Mouse (Mus musculus) midbrain, postnatal 0 days (tissue): ENCODE results near the gene Tex26. TPM values are rescaled to one million over a fixed set of nuclear protein-coding genes. Genes with fewer than 3 reads are reported as not detected.

Experiments used
- ATAC-seq: fragments of 200-750 bp; cut with Nextera tagmentation; 2 replicates; pipeline ENCODE4 v1.8.0; 2017; ENCODE audit warnings: moderate number of reproducible peaks, mild to moderate bottlenecking, moderate TSS enrichment, moderate library complexity; ENCODE audit not compliant: low FRiP score
- DNase-seq: peaks from one replicate; pipeline ENCODE4 v3.0.0-alpha.2; 2015; ENCODE audit warnings: low spot score
- H3K27ac ChIP-seq: fragments of 300-500 bp; sonication (generic); 2 replicates; pipeline ENCODE4 v1.5.1; 2014; ENCODE audit warnings: low read depth, mild to moderate bottlenecking, low read length, mixed read lengths
- H3K27me3 ChIP-seq: fragments of 300-500 bp; sonication (generic); 2 replicates; pipeline ENCODE4 v1.6.1; 2014; ENCODE audit warnings: low read length, control low read depth, mixed read lengths; ENCODE audit not compliant: insufficient read depth
- H3K36me3 ChIP-seq: fragments of 300-500 bp; sonication (generic); 2 replicates; pipeline ENCODE4 v1.6.1; 2014; ENCODE audit warnings: low read length, control low read depth, mixed read lengths; ENCODE audit not compliant: insufficient read depth
- H3K4me1 ChIP-seq: fragments of 300-500 bp; sonication (generic); 2 replicates; pipeline ENCODE4 v1.6.1; 2014; ENCODE audit warnings: mild to moderate bottlenecking, control low read depth, antibody characterized with exemption, low read length, mixed read lengths; ENCODE audit not compliant: insufficient read depth
- H3K4me2 ChIP-seq: fragments of 300-500 bp; sonication (generic); 2 replicates; pipeline ENCODE4 v1.6.1; 2014; ENCODE audit warnings: low read depth, mild to moderate bottlenecking, low read length, mixed read lengths; ENCODE audit not compliant: poor library complexity, severe bottlenecking
- H3K4me3 ChIP-seq: fragments of 300-500 bp; sonication (generic); 2 replicates; pipeline ENCODE4 v1.5.1; 2014; ENCODE audit warnings: low read depth, mild to moderate bottlenecking, low read length, moderate library complexity
- H3K9ac ChIP-seq: fragments of 300-500 bp; sonication (generic); replicated peaks from 2 replicates; pipeline ENCODE4 v1.6.1; 2014; ENCODE audit warnings: mild to moderate bottlenecking, low read length, moderate library complexity, mixed read lengths; ENCODE audit not compliant: poor library complexity, severe bottlenecking
- H3K9me3 ChIP-seq: fragments of 300-500 bp; sonication (generic); 2 replicates; pipeline ENCODE4 v1.6.1; 2016; ENCODE audit warnings: low read length, control low read depth
- CTCF ChIP-seq: IDR thresholded peaks from 2 replicates; pipeline ENCODE4 v1.5.1; 2016; ENCODE audit warnings: antibody characterized with exemption, mild to moderate bottlenecking
- WGBS: fragments of 180-500 bp; shearing (Covaris S2); extraction: QIAGEN DNeasy Blood & Tissue Kit; methylation state at CpG from one replicate; pipeline ENCODE4 v1.1.7; 2014; 5-methylcytosine and 5-hydroxymethylcytosine counted together
- polyA plus RNA-seq: library from polyadenylated mRNA; unstranded; fragments of >200 nt; fragmentation: Nextera tagmentation; extraction: Ambion mirVana; gene quantifications from 2 replicates; pipeline ENCODE4 v1.2.1, GENCODE M21; 2015
- total RNA-seq: library from RNA; depleted of rRNA; stranded (reverse); fragments of >200 nt; gene quantifications from 2 replicates; pipeline ENCODE4 v1.2.3, GENCODE M21; 2014

Gene Tex26
- total and polyA plus RNA-seq, 2 experiments from 2014 or later = 1.4 to 1.9 TPM

GRCm38 (mm10) chr5:149403386-149403785 is 36.1 kb upstream of the Tex26 start:
- Histone ChIP-seq H3K36me3 (no peaks in the 10 kb centered on the region), H3K4me2 (no peak overlapping the region), H3K9ac (no peak overlapping the region), H3K4me3 (no peak overlapping the region), H3K27me3 (no peaks in the 10 kb centered on the region), H3K4me1 (0 out of 2 replicates have a peak, but pooled peaks cover 8% of the 10 kb centered on the region), H3K9me3 (no peaks in the 10 kb centered on the region), H3K27ac (no peak overlapping the region)
- DNase-seq = peak; percentile 72
- 61% methylated on average over 5 of the region's 5 CpGs for WGBS
- no peak for TF ChIP-seq CTCF
- no peak for ATAC-seq

- Histone ChIP-seq H3K4me3 (no peak overlapping the region), H3K27ac (no peak overlapping the region), H3K9ac (no peak overlapping the region), H3K36me3 (no peaks in the 10 kb centered on the region), H3K4me2 (no peak overlapping the region), H3K27me3 (no peaks in the 10 kb centered on the region), H3K4me1 (0 out of 2 replicates have a peak, but pooled peaks cover 5% of the 10 kb centered on the region), H3K9me3 (no peaks in the 10 kb centered on the region)
- ATAC-seq = no peak
- peak; percentile 26; the same call in 1 of the 2 replicates for TF ChIP-seq CTCF
- 81% methylated on average over 5 of the region's 5 CpGs for WGBS
- DNase-seq = no peak
Measured at GRCm38 (mm10) chr5:149404710-149405109, 34.8 kb upstream of the Tex26 start.

GRCm38 (mm10) chr5:149406791-149407276 is 32.6 kb upstream of the Tex26 start:
- WGBS = 53% methylated on average over 8 of the region's 8 CpGs
- ATAC-seq = no peak
- Histone ChIP-seq H3K4me1 (peaks cover 14% of the 10 kb centered on the region), H3K4me3 (no peak overlapping the region), H3K36me3 (no peaks in the 10 kb centered on the region), H3K27me3 (no peaks in the 10 kb centered on the region), H3K27ac (no peak overlapping the region), H3K9me3 (no peaks in the 10 kb centered on the region), H3K4me2 (no peak overlapping the region), H3K9ac (no peak overlapping the region)
- DNase-seq = no peak
- TF ChIP-seq CTCF = no peak

GRCm38 (mm10) chr5:149409502-149409901 is 30.0 kb upstream of the Tex26 start:
- Histone ChIP-seq H3K27ac (no peak overlapping the region), H3K4me2 (no peak overlapping the region), H3K9ac (no peak overlapping the region), H3K4me3 (no peak overlapping the region), H3K9me3 (no peaks in the 10 kb centered on the region), H3K36me3 (no peaks in the 10 kb centered on the region), H3K27me3 (no peaks in the 10 kb centered on the region; the same call in 1 of the 2 replicates), H3K4me1 (peaks cover 14% of the 10 kb centered on the region)
- DNase-seq (no peak), ATAC-seq (no peak)
- TF ChIP-seq CTCF = no peak
- WGBS = 92% methylated on average over 3 of the region's 3 CpGs

- peak within 1 kb of the TSS; percentile 14; the same call in 1 of the 2 replicates for H3K4me3 ChIP-seq
- H3K4me2 ChIP-seq = peak within 1 kb of the TSS; percentile 28
- peak within 1 kb of the TSS; percentile 26; the same call in 1 of the 2 replicates for H3K27ac ChIP-seq
- H3K27me3 ChIP-seq = no peaks in the 10 kb centered on the region; the same call in 1 of the 2 replicates
- peaks cover 9% of the 10 kb centered on the region for H3K4me1 ChIP-seq
- peak; percentile 77 for DNase-seq
- TF ChIP-seq CTCF = no peak
- H3K9ac ChIP-seq = peak within 1 kb of the TSS; percentile 29; the same call in 1 of the 2 replicates
- no peaks in the 10 kb centered on the region for H3K9me3 ChIP-seq
- peak; percentile 64 for ATAC-seq
- 4% methylated on average over 38 of the region's 38 CpGs for WGBS
- H3K36me3 ChIP-seq = no peaks in the 10 kb centered on the region
Measured at GRCm38 (mm10) chr5:149411509-149412193, 27.8 kb upstream of the Tex26 start, which contains the start of gene Medag. Gene Medag (plus strand): TSS chr5:149411749.

- no peak overlapping the region for H3K9ac ChIP-seq
- H3K4me3 ChIP-seq = no peak overlapping the region
- H3K27ac ChIP-seq = no peak overlapping the region
- no peaks in the 10 kb centered on the region; the same call in 1 of the 2 replicates for H3K27me3 ChIP-seq
- no peak for TF ChIP-seq CTCF
- DNase-seq (no peak), ATAC-seq (no peak)
- H3K4me2 ChIP-seq = peak overlapping the region; percentile 28
- whole genome bisulfite sequencing = 32% methylated on average over 11 of the region's 11 CpGs
- H3K9me3 ChIP-seq = no peaks in the 10 kb centered on the region
- peaks cover 9% of the 10 kb centered on the region for H3K4me1 ChIP-seq
- H3K36me3 ChIP-seq = no peaks in the 10 kb centered on the region
Measured at GRCm38 (mm10) chr5:149412194-149412575, 27.3 kb upstream of the Tex26 start.
